Mouse (Mus musculus) limb, embryonic 12.5 days (tissue): Measurements from ENCODE around the gene Ccnh. TPM values are rescaled to one million over a fixed set of nuclear protein-coding genes. Genes with fewer than 3 reads are reported as not detected.
A peak's percentile ranks its signal among the peaks of the same experiment; 100 is the strongest.
"Not testable (repeated sequence)": the region's sequence is repeated elsewhere in the genome, so short reads cannot be mapped to it uniquely, and the experiment has no call there.

ENCODE experiments used
- ATAC-seq: fragments of 200-750 bp; cut with Nextera tagmentation; 2 replicates; pipeline ENCODE4 v1.8.0; 2017; ENCODE audit warnings: low read depth, moderate TSS enrichment; ENCODE audit not compliant: insufficient number of reproducible peaks, insufficient read depth, low FRiP score, low TSS enrichment
- H3K27ac ChIP-seq: fragments of 300-500 bp; sonication (generic); 2 replicates; pipeline ENCODE4 v1.5.1; 2016; ENCODE audit warnings: mild to moderate bottlenecking, moderate library complexity
- H3K27me3 ChIP-seq: fragments of 300-500 bp; sonication (generic); 2 replicates; pipeline ENCODE4 v1.6.1; 2016; ENCODE audit warnings: mild to moderate bottlenecking, moderate library complexity
- H3K36me3 ChIP-seq: fragments of 300-500 bp; sonication (generic); 2 replicates; pipeline ENCODE4 v1.6.1; 2016; ENCODE audit warnings: mild to moderate bottlenecking, moderate library complexity
- H3K4me1 ChIP-seq: fragments of 300-500 bp; sonication (generic); replicated peaks from 2 replicates; pipeline ENCODE4 v1.6.1; 2016
- H3K4me2 ChIP-seq: fragments of 300-500 bp; sonication (generic); 2 replicates; pipeline ENCODE4 v1.6.1; 2016; ENCODE audit warnings: mild to moderate bottlenecking, moderate library complexity
- H3K4me3 ChIP-seq: fragments of 300-500 bp; sonication (generic); replicated peaks from 2 replicates; pipeline ENCODE4 v1.5.1; 2016; ENCODE audit warnings: mild to moderate bottlenecking
- H3K9ac ChIP-seq: fragments of 300-500 bp; sonication (generic); replicated peaks from 2 replicates; pipeline ENCODE4 v1.6.1; 2016; ENCODE audit warnings: mild to moderate bottlenecking, moderate library complexity
- H3K9me3 ChIP-seq: fragments of 300-500 bp; sonication (generic); 2 replicates; pipeline ENCODE4 v1.6.1; 2016; ENCODE audit warnings: mild to moderate bottlenecking, moderate library complexity
- WGBS: fragments of 180-500 bp; shearing (Covaris S2); methylation state at CpG from one replicate; pipeline ENCODE4 v1.1.7; 2016; 5-methylcytosine and 5-hydroxymethylcytosine counted together
- polyA plus RNA-seq: library from polyadenylated mRNA; unstranded; fragments of >200 nt; fragmentation: Nextera tagmentation; extraction: Ambion mirVana; gene quantifications from 2 replicates; pipeline ENCODE4 v1.2.1, GENCODE M21; 2016

Gene Ccnh
- 102 and 103 TPM in 2 replicates for polyA plus RNA-seq

- peaks cover 30% of the 10 kb centered on the region for H3K36me3 ChIP-seq
- no peaks in the 10 kb centered on the region for H3K4me1 ChIP-seq
- ATAC-seq, result peak; percentile 97
- H3K27me3 ChIP-seq, result no peaks in the 10 kb centered on the region
- H3K4me2 ChIP-seq, result peak within 1 kb of the TSS; percentile 83
- peak within 1 kb of the TSS; percentile 78 for H3K27ac ChIP-seq
- H3K9me3 ChIP-seq, result no peaks in the 10 kb centered on the region
- peak within 1 kb of the TSS; percentile 86 for H3K4me3 ChIP-seq
- peak within 1 kb of the TSS; percentile 89 for H3K9ac ChIP-seq
- 2% methylated on average over 44 of the region's 44 CpGs for WGBS
Observed at GRCm38 (mm10) chr13:85188903-85189643, at the start of gene Ccnh. Gene Ccnh (plus strand): TSS chr13:85189408.

- not testable (repeated sequence) for H3K27me3 ChIP-seq, ATAC-seq, H3K9me3 ChIP-seq, H3K9ac ChIP-seq, H3K4me3 ChIP-seq, H3K4me2 ChIP-seq, H3K4me1 ChIP-seq, H3K36me3 ChIP-seq, H3K27ac ChIP-seq
- WGBS, result 92% methylated on average over 16 of the region's 16 CpGs
Observed at GRCm38 (mm10) chr13:85143361-85143760, 45.8 kb upstream of the Ccnh start.

- H3K36me3 ChIP-seq, result no peaks in the 10 kb centered on the region
- H3K27ac ChIP-seq, result no peak overlapping the region
- no peak overlapping the region for H3K4me2 ChIP-seq
- no peaks in the 10 kb centered on the region for H3K27me3 ChIP-seq
- no peak for ATAC-seq
- no peaks in the 10 kb centered on the region for H3K9me3 ChIP-seq
- H3K4me3 ChIP-seq, result no peak overlapping the region
- 0 out of 2 replicates have a peak, but pooled peaks cover 3% of the 10 kb centered on the region for H3K4me1 ChIP-seq
- H3K9ac ChIP-seq, result no peak overlapping the region
Observed at GRCm38 (mm10) chr13:85146471-85146870, 42.7 kb upstream of the Ccnh start.

- ATAC-seq, result no peak
- Histone ChIP-seq H3K36me3 (no peaks in the 10 kb centered on the region), H3K27ac (no peak overlapping the region), H3K27me3 (no peaks in the 10 kb centered on the region), H3K4me2 (no peak overlapping the region), H3K9ac (no peak overlapping the region), H3K4me1 (no peaks in the 10 kb centered on the region), H3K9me3 (no peaks in the 10 kb centered on the region), H3K4me3 (no peak overlapping the region)
- WGBS, result 85% methylated on average over 6 of the region's 6 CpGs
Observed at GRCm38 (mm10) chr13:85154746-85155145, 34.5 kb upstream of the Ccnh start.

GRCm38 (mm10) chr13:85159971-85160370 is 29.2 kb upstream of the Ccnh start:
- no peak overlapping the region for H3K27ac ChIP-seq
- no peaks in the 10 kb centered on the region for H3K27me3 ChIP-seq
- WGBS, result 76% methylated on average over 2 of the region's 2 CpGs
- no peak overlapping the region for H3K4me3 ChIP-seq
- no peaks in the 10 kb centered on the region for H3K4me1 ChIP-seq
- no peaks in the 10 kb centered on the region for H3K9me3 ChIP-seq
- H3K9ac ChIP-seq, result no peak overlapping the region
- H3K36me3 ChIP-seq, result no peaks in the 10 kb centered on the region
- no peak for ATAC-seq
- H3K4me2 ChIP-seq, result no peak overlapping the region

- WGBS, result 47% methylated on average over 4 of the region's 4 CpGs
- H3K4me3 ChIP-seq, result no peak overlapping the region
- H3K36me3 ChIP-seq, result no peaks in the 10 kb centered on the region
- no peak overlapping the region for H3K9ac ChIP-seq
- no peak overlapping the region for H3K27ac ChIP-seq
- no peak overlapping the region for H3K4me2 ChIP-seq
- ATAC-seq, result no peak
- H3K4me1 ChIP-seq, result no peaks in the 10 kb centered on the region
- no peaks in the 10 kb centered on the region for H3K9me3 ChIP-seq
- no peaks in the 10 kb centered on the region for H3K27me3 ChIP-seq
Observed at GRCm38 (mm10) chr13:85164512-85165124, 24.6 kb upstream of the Ccnh start.

GRCm38 (mm10) chr13:85189644-85190121 is 475 bp downstream of the Ccnh start:
- H3K4me1 ChIP-seq, result no peaks in the 10 kb centered on the region
- H3K36me3 ChIP-seq, result peaks cover 32% of the 10 kb centered on the region
- peak overlapping the region; percentile 78 for H3K27ac ChIP-seq
- ATAC-seq, result peak; percentile 82
- H3K4me2 ChIP-seq, result peak overlapping the region; percentile 83
- no peaks in the 10 kb centered on the region for H3K9me3 ChIP-seq
- WGBS, result 3% methylated on average over 17 of the region's 17 CpGs
- peak overlapping the region; percentile 89 for H3K9ac ChIP-seq
- H3K4me3 ChIP-seq, result peak overlapping the region; percentile 86
- H3K27me3 ChIP-seq, result no peaks in the 10 kb centered on the region

GRCm38 (mm10) chr13:85191253-85191652 is 2.0 kb downstream of the Ccnh start:
- H3K27ac ChIP-seq, result no peak overlapping the region
- H3K27me3 ChIP-seq, result no peaks in the 10 kb centered on the region
- H3K4me2 ChIP-seq, result no peak overlapping the region
- H3K4me3 ChIP-seq, result no peak overlapping the region
- H3K9me3 ChIP-seq, result no peaks in the 10 kb centered on the region
- ATAC-seq, result no peak
- 97% methylated on average over 2 of the region's 2 CpGs for WGBS
- H3K9ac ChIP-seq, result no peak overlapping the region
- peaks cover 32% of the 10 kb centered on the region for H3K36me3 ChIP-seq
- no peaks in the 10 kb centered on the region for H3K4me1 ChIP-seq

- no peaks in the 10 kb centered on the region for H3K27me3 ChIP-seq
- no peaks in the 10 kb centered on the region for H3K9me3 ChIP-seq
- H3K4me2 ChIP-seq, result no peak overlapping the region
- no peak overlapping the region for H3K27ac ChIP-seq
- no peak overlapping the region for H3K9ac ChIP-seq
- no peak overlapping the region for H3K4me3 ChIP-seq
- ATAC-seq, result no peak
- H3K36me3 ChIP-seq, result peaks cover 39% of the 10 kb centered on the region
- no peaks in the 10 kb centered on the region for H3K4me1 ChIP-seq
- WGBS, result 78% methylated on average over 2 of the region's 2 CpGs
Observed at GRCm38 (mm10) chr13:85207493-85207892, 18.3 kb downstream of the Ccnh start.

- no peak overlapping the region for H3K4me2 ChIP-seq
- H3K27ac ChIP-seq, result no peak overlapping the region
- no peaks in the 10 kb centered on the region for H3K4me1 ChIP-seq
- H3K36me3 ChIP-seq, result peaks cover 39% of the 10 kb centered on the region
- no peak overlapping the region for H3K9ac ChIP-seq
- no peaks in the 10 kb centered on the region for H3K27me3 ChIP-seq
- ATAC-seq, result no peak
- no peak overlapping the region for H3K4me3 ChIP-seq
- H3K9me3 ChIP-seq, result no peaks in the 10 kb centered on the region
- 93% methylated on average over 6 of the region's 6 CpGs for WGBS
Observed at GRCm38 (mm10) chr13:85208656-85209055, 19.4 kb downstream of the Ccnh start.

GRCm38 (mm10) chr13:85210353-85210752 is 21.1 kb downstream of the Ccnh start:
- Histone ChIP-seq H3K27ac (no peak overlapping the region), H3K4me2 (no peak overlapping the region), H3K27me3 (no peaks in the 10 kb centered on the region), H3K4me3 (no peak overlapping the region), H3K9ac (no peak overlapping the region), H3K9me3 (no peaks in the 10 kb centered on the region), H3K36me3 (peaks cover 35% of the 10 kb centered on the region), H3K4me1 (no peaks in the 10 kb centered on the region)
- ATAC-seq, result no peak
- WGBS, result 90% methylated on average over 1 of the region's 1 CpGs
